Mouse (Mus musculus) spleen, postnatal 10 days (tissue): ENCODE measurements around the gene Arg2.
"Not testable (repeated sequence)": the region's sequence is repeated elsewhere in the genome, so short reads cannot be mapped to it uniquely, and the experiment has no call there.

Experiments used
- DNase-seq, 2 experiments: peaks; one replicate each; pipeline ENCODE4 v3.0.0; 2021 to 2022; ENCODE audit warnings: low spot score in 2 of 2

Arg2 gene

GRCm38 (mm10) chr12:79170421-79170820 is 39.8 kb downstream of the Arg2 start:
- DNase-seq = no peak

DNA sequence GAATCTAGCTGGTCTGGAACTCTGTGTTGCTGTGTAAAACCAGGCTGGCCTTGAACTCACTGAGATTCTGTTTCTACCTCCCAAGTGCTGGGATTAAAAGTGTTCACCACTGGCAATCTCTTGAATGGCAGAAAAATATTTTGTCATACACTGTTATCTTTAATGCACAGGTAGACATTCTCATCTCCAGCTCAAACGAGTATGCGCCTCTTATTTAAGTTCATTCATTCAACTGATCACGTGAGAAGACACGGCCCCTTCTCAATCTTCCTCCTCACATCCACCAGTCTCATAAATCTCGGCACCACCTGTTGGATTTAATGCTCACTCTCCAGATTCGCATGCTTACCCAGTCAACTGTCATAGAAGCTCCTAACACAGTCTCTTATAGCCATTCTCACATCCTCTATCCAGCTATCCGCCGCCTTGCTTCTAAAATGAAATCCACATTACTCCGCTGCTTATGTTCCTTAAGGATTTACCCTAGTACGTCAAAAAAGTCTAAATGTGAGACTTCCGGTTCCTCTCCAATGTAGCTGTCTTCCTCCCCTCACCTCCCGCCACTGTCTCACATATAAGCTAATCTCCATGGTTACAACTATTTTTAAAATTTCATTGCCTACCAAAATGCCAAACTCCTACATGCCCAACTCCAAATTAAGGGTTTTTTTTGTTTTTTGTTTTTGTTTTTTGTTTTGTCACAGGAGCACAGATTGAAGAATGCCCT is 40.9 kb downstream of the Arg2 start:
- DNase-seq = no peak

DNA sequence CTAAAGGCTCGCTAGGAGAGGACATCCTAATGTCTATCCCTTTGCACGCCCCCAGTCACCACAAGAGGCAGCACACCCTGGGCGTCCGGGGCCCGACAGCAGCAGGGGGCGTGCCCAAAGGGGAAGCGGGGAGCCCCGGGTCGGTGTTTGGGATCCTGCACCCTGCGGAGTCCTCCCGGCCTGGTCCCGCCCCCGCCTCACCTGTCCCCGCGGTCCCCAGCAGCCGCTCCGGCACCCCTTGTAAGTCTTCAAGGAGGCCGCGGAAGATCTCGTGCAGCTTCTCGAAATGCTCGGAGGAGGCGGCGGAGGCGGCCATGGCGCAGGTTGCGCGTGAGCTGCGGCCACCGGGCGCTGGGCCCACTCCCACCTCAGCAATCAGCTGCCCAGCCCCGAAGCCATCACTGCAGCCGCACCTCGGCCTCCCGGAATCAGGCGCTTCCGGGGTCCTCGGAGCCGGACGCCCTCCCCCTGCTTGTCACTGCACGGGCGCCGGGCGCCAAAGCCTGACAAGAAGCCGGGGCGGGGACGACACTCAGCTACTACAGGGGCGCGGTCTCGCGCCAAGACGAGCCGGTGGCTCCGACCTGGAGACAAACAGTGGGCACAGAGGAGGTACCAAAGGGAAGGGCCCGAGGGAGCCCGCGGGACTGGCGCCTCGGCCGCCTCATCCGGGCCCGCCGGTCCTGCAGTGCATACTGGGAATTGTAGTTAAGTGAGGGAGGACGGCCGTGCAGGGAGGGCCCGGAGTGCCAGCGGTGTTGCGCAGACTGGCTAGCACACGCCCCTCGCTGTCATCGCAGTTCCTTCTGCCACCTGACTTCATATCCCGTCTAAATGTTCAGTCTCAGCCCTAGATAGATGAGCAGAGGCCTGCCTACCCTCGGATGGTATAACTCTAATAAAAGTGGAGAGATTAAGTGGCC is 41.7 kb downstream of the Arg2 start, which contains the start of gene Vti1b:
Gene Vti1b (minus strand): TSS at position 649 of the 923 bp plus-strand sequence.
- DNase-seq = peak; percentile 91 to 97

GRCm38 (mm10) chr12:79173721-79174120 is 43.1 kb downstream of the Arg2 start:
- DNase-seq = peak in 1 of 2 experiments; percentile 50

DNA sequence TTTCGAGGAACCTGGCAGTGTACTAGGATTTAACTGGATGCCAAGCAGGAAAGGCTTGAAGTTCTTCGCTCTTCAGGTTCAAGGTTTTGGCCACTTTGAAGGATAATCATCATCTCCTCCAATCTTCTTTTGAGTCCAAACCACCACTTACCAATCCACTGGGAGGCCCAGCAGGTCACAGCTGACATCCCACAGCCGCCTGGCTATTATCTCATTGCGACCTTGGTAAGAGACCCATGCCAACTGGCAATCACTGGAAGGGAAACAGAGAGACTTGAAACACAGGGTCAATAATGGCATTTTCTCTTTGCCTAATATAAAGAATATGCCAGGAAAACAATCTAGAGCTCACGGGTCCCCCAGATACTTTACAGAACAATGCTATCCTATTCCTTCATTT is 45.4 kb downstream of the Arg2 start:
- DNase-seq = no peak

- DNase-seq = not testable (repeated sequence)
Measured at GRCm38 (mm10) chr12:79185160-79185559, 54.6 kb downstream of the Arg2 start.

- DNase-seq = peak; percentile 58 to 83
Measured at GRCm38 (mm10) chr12:79190931-79191673, 60.5 kb downstream of the Arg2 start.

DNA sequence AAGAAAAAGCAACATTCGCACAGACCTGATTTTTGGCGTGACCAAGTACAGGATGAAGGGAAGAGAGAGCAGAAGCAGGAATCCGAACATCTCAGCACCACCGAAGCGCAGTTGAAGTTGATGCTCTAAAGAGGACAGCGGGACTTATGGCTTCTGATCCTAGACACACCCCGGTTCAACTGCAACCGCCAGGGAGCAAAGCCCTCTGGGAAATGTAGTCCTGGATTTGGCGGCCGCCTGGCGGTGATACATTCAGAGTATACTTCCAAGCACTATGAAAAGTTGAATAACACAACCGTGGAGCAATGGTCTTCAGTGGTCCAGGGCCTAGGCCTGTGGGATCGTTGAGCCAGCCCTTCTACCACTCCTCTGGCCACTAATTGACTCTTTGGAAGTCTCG is 61.1 kb downstream of the Arg2 start:
- peak; percentile 63 to 86 for DNase-seq

DNA sequence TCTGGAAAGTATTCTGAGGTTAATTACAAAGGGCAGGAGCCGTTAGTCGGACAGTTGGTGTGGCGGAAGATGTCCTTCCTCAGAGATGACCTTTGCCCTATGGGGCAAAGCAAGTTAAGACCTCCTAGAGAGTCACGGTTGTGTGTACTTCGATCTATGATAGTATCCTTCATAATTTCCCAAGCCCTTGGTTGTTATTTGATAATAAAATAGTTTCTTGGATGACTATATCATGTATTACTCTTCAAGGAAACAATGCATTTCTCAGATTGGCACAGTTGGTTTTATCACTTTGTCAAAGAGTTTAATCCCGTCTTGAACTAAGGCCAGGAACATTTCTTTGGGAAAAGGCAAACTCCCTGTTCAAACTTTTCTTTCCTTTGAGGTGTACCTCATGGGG is 61.6 kb downstream of the Arg2 start, which contains the start of gene Rdh11:
Gene Rdh11 (minus strand): TSS at position 101 of the 400 bp plus-strand sequence.
- no peak for DNase-seq

GRCm38 (mm10) chr12:79193441-79193840 is 62.9 kb downstream of the Arg2 start:
- peak; percentile 45 to 84 for DNase-seq

DNA sequence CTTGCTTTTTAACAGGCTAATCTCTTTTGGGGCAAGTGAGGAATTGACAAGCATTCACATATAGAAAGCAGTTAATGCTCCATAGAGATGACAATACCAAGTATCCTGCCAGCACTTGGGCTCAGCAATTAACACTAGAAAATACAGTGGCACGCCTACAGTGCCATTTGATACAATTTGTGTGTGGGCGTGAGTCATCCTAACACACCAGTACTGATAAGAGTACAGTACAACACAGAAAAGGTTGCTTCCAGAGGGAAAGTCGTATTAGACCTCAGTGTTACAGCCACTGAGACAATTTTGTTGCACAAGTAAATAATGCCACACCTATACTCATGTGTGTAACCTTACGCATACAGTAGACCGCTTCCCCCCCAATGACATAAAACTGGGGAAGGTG is 66.5 kb downstream of the Arg2 start:
- no peak for DNase-seq

GRCm38 (mm10) chr12:79201882-79202281 is 71.3 kb downstream of the Arg2 start:
- no peak for DNase-seq
